Mouse (Mus musculus) left cerebral cortex, adult 8-10 months (tissue): ENCODE results near the gene Tbx2. TPM values are rescaled to one million over a fixed set of nuclear protein-coding genes. Genes with fewer than 3 reads are reported as not detected.

Experiments
- DNase-seq, 2 experiments: peaks; one replicate each; pipeline ENCODE4 v3.0.0; 2022; ENCODE audit warnings: low spot score in 2 of 2
- total RNA-seq, 4 experiments: library from RNA; stranded (reverse); gene quantifications; 2 replicates each; pipeline ENCODE4 v1.2.4; 2022

The Tbx2 gene
- total RNA-seq, 4 experiments from 2014 or later: 1.8 to 2.3 (median 2.0) TPM

DNA sequence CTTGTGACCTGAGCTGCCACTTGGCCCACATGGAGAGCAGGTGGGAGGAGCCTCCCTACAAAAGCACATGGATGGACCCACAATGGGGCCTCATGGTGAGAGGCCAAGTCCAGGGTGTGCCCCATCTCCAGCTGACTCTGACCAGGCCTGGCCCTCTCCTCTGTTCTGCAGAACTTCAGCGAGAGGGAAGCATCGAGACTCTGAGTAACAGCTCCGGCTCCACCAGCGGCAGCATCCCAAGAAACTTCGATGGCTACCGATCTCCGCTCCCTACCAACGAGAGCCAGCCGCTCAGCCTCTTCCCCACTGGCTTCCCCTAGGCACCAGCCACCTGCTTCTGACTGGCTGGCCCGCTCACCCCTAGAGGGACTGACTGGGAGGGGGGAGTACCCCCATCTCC, 7.3 kb upstream of the Tbx2 start:
- no peak for DNase-seq

DNA sequence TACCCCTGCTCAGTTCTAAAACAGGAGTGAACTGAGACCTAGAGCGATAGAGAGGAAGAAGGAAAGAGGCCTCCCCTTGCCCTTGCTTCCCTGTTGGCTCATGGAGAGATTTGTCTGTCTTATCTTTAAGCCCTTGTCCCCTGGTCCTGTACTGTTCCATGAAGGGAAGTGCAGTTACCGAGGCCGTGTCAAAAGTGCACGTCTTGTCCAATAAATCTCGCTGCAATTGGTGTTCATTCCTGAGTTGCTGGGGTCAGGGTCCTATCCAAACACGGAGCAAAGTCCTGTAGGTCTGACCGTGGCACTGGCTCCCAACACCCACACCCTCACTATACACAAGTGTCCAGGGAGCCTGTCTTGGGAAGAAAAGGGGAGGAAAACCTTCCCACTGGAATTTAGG, 6.5 kb upstream of the Tbx2 start:
- DNase-seq: no peak

DNA sequence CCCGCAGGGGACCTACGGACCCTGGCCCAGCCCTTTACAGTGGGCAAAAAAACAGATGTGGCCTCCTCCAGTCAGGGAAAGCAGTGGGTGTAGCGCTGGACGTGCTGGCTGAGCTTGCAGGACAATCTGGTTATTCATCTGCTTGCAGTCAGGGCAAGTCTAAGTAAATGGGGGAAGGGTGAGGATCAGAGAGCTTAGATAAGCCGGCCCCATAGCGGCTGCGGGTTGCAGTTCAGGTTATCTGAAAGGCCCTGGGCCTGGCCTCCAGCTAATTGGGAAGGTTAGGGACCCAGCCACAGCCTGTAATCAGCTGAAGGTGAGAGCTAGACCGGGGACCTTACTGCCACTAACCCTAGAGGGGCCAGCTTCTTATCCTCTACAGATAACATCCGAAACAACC, 5.0 kb upstream of the Tbx2 start:
- no peak for DNase-seq

DNA sequence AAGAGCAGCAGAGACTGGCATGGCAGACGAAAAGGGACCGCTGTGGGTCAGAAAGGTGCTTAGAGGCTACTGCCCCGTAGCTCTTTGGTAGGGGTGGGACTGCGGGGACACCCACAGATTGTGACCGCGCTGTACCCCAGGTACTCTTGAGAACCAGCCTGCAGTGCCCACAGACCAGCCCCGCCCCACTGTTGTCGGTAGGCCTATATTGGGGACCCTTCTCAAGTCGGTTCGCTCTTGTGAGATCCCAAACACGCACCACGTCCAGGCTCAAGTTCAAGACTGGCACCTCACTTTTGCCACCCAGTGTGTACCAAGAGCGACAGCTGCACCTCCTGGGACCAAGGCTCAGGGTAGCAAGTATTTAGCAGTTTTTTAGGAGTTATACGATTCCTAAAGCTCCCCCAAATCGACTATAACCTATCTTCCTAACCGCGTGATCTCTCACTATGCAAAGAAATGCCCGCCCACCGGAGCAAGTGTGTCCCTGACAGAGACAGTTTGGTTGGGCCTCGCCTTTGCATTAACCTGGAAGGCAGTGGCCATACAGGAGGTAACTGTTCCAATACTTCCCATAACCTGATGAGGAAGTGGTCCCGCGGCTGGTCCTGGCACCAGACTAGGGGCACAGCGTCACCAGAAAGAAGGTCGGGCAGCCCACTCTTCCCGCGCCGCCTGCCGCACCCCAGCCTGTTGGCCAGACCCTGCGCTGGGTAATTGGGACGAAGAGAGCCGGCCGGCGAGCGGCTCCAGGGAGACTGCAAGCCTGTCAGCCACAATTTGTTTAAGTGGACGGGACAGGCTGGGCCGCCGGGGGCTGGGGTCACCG, 3.4 kb upstream of the Tbx2 start:
- no peak for DNase-seq

DNA sequence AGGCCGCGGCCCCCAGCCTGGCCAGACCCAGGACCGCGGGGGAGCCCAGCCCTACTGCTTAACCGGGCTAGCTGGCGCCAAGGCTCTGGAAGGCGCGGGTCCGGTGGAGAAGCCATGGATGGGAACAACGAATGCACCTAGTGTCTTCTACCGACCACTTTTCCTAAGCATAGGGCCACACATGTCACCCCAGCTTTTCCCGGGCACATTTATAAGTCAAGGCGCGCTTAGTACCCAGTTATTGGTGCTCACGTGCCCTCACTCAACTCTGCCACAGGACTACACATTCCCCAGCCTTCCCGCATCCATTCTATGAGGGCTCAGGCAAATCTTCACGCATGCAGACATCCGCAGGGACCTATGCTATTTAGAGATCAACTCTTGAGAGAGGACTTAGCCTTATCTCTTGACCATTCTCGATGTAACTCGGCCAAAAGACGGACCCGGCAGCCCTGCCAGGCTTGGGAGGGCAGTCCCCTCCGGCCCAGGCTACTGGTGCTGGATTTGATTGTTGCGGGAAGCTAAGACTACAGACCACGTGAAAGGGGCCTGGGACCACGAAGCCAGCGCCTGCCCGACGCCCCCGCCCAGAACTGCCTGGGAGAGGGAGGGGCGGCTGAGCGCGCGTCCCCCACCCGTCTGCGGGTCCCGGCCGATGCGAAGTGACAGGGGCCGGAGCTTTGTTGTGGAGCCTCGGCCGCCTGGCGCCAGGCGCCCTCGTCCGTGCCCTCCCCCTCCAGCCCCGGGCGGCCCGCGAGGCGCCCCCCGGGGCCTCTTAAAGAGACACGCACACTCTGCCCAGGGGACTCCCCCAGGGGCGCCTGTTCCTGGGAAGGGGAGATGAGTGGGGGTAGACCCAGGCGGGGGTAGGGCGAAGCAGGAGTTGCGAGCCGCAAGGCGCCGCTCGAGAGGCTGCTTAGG, 2.6 kb upstream of the Tbx2 start:
- DNase-seq: no peak

DNA sequence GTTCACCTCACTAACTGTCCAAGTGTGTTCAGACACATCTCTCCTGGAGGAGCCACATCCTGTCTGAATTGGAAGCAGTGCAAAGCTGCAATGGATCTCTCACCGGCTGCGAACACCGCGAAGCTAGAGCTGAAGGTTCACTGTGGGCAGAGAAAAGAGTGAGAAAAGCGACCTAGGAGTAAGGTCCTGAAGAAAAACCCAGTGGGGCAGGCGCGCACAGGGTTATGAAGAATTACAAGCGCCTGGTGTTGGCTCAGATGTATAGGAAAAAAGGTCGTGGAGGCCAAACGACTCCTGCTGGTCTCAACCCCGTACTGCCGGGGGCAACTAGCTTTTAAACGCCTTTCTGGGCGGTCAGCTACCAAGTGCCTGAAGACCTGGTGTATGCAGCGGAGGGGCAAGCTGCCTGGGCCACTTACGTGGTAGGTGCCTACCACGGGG, 1.4 kb upstream of the Tbx2 start:
- no peak for DNase-seq

DNA sequence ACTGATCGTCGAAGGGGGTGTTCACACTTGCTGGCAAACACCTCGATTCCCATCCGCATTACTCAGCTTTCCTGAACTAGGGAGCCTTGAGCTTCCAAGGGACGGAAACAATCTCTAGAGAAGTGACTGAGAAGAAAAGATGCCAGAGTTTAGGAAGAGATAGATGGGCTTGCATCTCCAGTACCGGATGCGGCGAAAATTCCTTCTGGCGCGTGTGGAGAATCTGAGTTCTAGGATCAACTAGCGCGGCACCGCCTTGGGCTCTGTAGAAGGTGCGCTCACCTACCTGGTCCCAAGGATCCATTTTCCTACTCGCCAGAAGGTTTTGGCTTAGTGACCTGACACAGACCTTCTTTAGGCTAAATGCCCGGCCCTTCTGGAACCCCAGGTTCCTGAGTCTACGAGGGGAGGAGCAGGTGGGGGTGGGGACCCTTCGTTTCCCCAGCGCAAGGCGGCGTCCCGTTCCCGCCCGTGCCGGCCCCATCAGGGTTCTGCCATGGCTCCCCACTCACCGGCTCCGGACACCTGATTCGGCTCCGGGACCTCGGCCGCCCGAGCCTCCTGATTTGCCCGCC, 608 bp upstream of the Tbx2 start:
- no peak for DNase-seq

DNA sequence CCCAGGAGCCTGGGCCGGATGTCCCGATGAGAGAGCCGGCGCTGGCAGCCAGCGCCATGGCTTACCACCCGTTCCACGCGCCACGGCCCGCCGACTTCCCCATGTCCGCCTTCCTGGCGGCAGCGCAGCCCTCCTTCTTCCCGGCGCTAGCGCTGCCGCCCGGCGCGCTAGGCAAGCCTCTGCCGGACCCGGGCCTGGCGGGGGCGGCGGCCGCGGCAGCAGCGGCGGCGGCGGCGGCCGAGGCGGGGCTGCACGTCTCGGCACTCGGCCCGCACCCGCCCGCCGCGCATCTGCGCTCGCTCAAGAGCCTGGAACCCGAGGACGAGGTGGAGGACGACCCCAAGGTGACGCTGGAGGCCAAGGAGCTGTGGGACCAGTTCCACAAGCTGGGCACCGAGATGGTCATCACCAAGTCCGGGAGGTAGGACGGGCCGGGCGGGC, 750 bp downstream of the Tbx2 start:
- DNase-seq: no peak

DNA sequence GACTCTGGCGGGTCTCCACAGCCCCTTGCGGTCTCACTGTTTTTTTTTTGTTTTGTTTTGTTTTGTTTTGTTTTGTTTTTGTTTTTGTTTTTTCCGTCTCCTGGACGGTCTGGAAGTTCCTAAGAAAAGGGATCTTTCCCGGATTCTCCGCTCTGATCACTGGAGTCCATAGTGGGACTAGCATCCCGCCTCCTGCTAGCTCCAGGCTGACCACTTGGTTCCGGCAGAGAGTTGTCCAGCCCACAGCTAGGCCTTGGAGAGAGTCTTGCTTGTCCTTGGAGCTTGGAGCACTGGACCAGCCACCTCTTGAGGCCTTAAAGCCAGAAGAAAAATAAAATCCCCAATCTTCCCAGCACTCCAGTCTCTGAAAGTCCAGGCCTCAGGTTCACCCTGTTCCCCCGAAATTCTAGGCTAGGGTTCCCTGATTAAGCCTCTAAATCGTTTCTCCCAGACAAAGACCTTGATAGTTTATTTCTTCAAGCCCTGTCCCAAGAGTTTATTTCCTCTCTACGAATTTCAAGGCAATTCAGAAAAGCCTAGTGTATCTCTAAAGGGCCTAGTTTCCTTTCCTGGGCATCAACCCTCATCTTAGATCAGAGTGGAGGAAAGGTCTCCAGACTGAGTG, 1.5 kb downstream of the Tbx2 start:
- DNase-seq: no peak

DNA sequence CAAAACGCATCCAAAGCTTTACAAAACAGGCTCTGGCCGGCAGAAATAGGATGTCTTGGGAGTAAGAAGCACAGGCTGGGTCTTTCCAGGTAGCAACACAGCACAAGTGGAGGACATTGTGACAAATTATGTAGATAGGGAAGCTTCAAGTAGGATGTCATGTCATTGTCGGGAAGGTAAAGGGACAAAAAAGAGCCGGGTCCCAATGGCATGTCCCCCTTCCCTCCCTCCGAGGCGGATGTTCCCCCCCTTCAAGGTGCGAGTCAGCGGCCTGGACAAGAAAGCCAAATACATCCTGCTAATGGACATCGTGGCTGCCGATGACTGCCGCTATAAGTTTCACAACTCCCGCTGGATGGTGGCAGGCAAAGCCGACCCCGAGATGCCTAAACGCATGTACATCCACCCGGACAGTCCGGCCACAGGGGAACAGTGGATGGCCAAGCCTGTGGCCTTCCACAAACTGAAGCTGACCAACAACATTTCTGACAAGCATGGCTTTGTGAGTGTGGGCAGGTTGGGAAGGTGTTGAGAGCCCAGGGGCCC, 2.1 kb downstream of the Tbx2 start:
- DNase-seq: no peak

DNA sequence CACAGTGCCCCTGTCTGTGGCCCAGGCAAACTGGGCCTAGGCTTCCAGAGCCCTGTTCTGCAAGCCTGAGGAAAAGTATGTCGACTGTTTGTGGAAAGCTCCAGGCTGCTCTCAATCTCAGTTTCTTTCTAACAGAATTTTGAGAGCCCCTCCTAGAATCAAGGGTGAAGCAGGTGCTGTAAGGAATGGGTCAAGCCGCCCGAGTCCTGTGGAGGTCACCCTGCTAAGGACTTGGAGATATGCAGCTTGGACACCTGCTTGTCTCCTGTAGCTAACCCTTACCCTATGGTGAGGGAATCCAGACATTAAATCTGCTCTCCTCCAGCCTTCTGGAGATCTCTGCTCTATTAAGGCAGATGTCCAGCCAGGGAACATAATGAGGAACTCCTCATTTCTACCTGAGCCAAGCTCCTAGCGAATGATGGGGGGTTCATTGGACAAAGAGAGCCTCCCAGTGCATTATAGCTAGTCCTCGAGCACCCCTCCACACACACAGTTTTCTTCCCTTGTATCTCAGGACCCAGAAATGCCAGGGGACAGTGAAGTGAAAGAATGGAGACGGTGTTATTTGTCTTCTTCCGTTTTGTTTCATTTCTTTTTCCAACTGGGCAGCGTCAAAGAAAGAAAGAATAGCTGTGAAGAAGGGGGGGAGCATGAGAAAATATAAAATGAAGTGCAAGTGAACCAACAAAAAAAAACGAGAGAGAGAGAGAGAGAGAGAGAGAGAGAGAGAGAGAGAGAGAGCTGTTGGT, 2.8 kb downstream of the Tbx2 start:
- no peak for DNase-seq

DNA sequence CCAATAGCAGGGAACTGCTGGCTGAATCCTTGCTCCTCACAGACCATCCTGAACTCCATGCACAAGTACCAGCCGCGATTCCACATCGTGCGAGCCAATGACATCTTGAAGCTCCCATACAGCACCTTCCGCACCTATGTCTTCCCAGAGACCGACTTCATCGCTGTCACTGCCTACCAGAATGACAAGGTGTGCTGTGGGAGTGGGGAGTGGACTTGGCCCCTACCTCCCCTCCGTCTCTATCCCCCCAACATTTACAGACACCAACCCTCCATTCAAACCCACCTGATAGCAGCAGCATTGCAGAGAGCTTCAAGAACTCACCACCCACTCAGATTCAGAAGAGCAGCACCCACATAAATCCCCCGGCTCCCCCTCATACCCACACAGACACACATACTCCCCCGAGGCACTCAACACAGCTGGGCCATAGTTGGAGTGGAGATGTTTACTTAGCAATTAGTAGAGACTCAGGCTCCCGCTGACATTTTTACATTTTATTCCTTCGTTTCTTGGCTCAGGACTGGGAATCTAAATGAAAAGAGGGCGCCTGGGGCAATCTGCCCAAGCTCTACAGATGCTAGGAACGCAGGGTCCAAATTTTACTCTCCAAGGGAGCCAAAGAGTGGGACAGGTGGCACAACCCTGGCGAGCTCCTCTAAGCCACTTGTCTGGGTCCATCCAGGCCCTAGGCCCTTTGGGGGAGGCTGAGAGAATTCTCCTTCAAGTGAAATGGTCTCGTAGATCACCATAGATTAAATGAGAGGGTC, 3.6 kb downstream of the Tbx2 start:
- no peak for DNase-seq

DNA sequence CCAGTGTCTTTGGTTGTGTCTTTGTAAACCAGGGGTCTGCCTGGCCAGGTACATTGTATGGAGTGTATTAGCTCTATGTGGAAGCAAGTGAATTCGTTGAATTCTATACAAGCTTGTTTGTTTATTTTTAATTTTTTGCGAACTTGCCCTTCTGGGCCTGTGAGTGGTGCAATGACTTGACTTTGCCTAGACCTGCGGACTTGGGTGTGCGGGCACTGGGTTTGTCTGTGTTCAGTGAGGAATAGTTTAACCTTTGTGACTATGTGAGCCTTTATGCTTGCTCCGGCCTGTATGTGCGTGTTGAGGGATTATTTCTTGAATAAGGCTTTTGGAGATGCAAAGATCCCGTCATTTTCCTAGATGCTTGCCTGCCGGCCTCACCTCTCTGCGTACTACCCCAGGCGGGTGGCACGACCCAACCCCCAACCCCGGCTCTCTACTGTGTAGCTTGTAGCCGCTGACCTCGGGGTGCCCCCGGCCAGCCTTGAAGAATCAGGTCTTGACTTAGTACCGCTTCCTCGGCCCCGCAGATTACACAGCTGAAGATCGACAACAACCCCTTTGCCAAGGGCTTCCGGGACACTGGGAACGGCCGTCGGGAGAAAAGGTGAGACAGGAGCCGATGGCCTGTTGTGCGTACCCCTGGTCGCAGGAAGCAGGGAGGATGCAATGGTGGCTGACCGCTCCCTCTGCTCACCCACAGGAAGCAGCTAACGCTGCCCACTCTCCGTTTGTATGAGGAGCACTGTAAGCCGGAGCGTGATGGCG, 4.4 kb downstream of the Tbx2 start:
- no peak for DNase-seq

DNA sequence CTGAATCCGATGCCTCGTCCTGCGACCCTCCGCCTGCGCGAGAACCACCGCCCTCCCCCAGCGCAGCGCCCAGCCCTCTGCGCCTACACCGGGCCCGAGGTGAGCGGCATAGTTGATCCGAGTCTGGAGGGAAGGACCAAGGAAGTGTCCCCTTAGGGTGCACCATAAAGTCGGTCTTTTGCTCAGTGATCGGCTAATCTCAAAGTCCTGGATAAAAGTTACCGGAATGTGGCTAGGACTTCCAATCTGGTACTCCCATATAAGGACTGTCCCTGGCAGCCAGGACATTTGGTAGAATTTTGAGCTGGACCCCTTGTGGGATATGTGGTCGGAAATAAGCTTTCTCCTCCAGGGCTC, 4.9 kb downstream of the Tbx2 start:
- DNase-seq: no peak

DNA sequence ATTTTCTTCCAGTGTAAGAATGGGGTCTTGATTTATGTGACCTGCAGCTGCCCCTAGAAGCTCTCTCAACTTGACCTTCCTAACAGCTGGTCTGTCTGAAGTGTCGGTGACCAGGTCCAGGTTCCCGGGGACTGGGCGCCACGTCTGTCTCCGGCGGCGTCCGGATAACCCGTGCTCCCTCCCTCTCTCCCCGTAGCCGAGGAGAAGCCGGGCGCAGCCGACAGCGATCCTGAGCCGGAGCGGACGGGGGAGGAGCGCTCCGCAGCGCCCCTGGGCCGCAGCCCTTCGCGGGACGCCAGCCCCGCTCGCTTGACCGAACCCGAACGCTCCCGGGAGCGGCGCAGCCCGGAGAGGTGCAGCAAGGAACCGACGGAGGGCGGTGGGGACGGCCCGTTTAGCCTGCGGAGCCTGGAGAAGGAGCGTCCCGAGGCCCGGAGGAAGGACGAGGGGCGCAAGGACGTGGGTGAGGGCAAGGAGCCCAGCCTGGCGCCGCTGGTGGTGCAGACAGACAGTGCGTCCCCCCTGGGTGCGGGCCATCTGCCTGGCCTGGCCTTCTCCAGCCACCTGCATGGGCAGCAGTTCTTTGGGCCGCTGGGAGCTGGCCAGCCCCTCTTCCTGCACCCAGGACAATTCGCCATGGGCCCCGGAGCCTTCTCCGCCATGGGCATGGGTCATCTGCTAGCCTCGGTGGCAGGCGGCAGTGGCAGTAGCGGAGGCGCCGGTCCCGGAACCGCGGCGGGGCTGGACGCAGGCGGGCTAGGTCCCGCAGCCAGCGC, 5.5 kb downstream of the Tbx2 start:
- no peak for DNase-seq

DNA sequence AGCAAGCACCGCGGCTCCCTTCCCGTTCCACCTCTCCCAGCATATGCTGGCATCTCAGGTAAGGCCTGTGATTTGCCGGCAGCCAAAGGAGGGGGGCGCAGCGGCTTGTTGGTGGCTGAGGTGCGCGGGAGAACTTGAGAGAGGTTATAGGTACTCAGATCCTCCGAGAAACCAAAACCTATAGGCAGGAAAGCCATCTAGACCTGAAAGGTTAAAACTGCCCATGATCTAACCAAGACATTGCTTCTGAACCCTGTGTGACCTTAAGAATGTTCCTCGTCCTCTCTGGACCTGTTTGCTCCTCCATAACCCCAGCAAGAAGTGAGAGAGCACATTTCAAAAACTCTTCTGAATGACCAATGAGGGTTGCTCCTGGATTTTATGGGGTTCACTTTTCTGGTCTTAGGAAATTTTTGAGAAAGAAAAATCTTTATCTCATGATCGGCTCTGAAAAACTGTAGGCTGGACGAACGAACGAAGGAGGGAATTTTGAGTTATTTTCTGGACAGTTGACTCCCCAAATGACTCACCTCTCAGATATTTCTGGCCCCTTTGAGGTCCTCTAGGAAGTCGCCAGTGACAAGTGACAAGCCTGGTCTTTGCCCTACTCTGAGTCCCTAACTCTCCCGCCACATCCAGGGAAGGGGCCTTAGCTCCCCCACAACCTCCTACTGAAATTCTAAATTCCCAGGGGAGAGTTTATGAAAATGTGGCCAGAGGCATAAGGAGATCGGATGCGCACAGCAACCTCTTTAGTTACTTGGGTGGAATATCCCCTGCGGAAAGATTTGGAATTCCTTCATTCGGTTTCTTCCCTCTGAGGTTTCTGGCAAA, 6.3 kb downstream of the Tbx2 start:
- DNase-seq: no peak

DNA sequence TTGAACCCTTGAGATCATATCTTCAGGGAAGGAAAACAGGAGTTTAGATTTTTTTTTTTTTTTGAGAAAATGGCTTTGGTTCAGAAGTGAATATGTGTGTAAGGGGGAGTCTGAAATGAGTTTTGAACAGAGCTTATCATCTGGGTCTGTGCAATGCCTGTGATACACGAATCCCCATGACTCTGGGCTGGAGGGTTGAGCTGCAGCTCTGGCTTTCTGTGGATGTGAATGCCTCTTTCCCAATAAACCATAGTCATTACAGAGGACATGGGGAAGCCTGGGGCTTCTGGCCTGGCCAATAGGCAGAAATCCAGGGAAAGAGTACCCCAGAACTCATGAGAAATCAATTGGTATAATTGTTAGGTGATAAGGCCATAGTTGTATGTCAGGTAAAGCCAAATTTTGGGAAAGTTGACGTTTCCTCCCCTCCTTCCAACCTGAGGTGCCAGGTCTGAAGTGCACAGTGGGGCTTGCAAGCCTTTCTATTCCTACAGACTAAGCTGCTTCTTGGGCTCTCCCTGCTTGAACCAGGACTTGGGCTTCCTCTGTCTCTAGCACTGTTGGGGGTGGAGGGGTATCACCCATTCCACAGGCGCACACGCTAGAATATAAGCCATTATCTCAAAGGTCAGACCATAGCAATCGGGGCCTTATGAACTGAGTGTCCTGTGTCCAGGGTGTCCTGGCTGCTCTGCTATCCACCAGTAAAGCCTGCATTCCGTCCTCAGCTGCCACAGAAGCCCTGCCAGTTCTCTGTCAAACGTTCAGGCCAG, 7.1 kb downstream of the Tbx2 start:
- no peak for DNase-seq
